Mouse (Mus musculus) small intestine, adult 2 months (tissue): Measurements from ENCODE around the gene Terb1. TPM values are rescaled to one million over a fixed set of nuclear protein-coding genes. Genes with fewer than 3 reads are reported as not detected.

Experiments used
- H3K27ac ChIP-seq: fragments of 200-500 bp; 2 replicates; pipeline ENCODE4 v1.5.1; 2012; ENCODE audit warnings: low read depth, low read length, control low read depth, inconsistent platforms; ENCODE audit not compliant: insufficient read depth
- H3K27me3 ChIP-seq: fragments of 200-500 bp; 2 replicates; pipeline ENCODE4 v1.6.1; 2012; ENCODE audit warnings: mild to moderate bottlenecking, moderate library complexity, low read length, inconsistent platforms; ENCODE audit not compliant: control insufficient read depth, insufficient read depth
- H3K36me3 ChIP-seq: fragments of 200-500 bp; 2 replicates; pipeline ENCODE4 v1.6.1; 2012; ENCODE audit warnings: mild to moderate bottlenecking, low read length, control low read depth, inconsistent platforms; ENCODE audit not compliant: control insufficient read depth, insufficient read depth
- H3K4me1 ChIP-seq: fragments of 200-500 bp; 2 replicates; pipeline ENCODE4 v1.6.1; 2012; ENCODE audit warnings: low read length, inconsistent platforms, mixed read lengths; ENCODE audit not compliant: control insufficient read depth, insufficient read depth, insufficient read length
- H3K4me3 ChIP-seq: fragments of 200-500 bp; 2 replicates; pipeline ENCODE4 v1.5.1; 2012; ENCODE audit warnings: low read depth, mild to moderate bottlenecking, control low read depth, inconsistent platforms, low read length, moderate library complexity
- CTCF ChIP-seq: fragments of 200-500 bp; IDR thresholded peaks from 2 replicates; pipeline ENCODE4 v1.5.1; 2012; ENCODE audit warnings: low read depth, mild to moderate bottlenecking, control low read depth, inconsistent platforms, low read length, moderate library complexity, mixed read lengths; ENCODE audit not compliant: insufficient replicate concordance, insufficient read length; ENCODE audit errors: extremely low read depth
- POLR2A ChIP-seq: fragments of 200-500 bp; IDR thresholded peaks from 2 replicates; pipeline ENCODE4 v1.6.1; 2012; ENCODE audit warnings: low read depth, mild to moderate bottlenecking, control low read depth, inconsistent platforms, low read length, moderate library complexity
- WGBS: fragments of 180-500 bp; shearing (Covaris S2); methylation state at CpG from one replicate; pipeline ENCODE4 v1.1.7; 2018; 5-methylcytosine and 5-hydroxymethylcytosine counted together
- polyA plus RNA-seq: library from polyadenylated mRNA; depleted of rRNA; stranded (reverse); fragments of >200 nt; gene quantifications from 2 replicates; pipeline ENCODE4 v1.2.3, GENCODE M21; 2012

Terb1 gene
- polyA plus RNA-seq, 1 experiment: not detected

DNA sequence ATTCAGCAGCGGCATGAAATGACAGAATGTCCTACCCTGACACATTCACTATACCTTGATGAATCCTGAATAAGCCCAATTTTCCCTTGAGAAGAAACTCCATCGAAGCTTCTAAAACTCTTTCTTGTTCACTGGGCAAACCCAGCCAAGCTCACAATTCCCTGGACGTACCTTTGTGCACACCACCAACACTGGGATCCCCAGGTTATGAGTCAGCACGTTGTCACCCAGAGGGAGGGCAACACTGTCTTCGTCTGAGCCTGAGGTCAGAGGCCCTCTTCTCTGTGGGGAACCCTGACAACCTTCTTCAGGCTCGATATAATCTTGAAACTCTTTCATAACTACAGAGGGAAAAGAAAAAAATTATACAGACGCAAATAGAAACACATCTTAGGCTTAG, 79.5 kb downstream of the Terb1 start:
- 90% methylated on average over 7 of the region's 7 CpGs for WGBS
- H3K36me3 ChIP-seq: peaks cover 64% of the 10 kb centered on the region
- no peaks in the 10 kb centered on the region for H3K27me3 ChIP-seq
- H3K27ac ChIP-seq: no peak overlapping the region
- H3K4me1 ChIP-seq: peaks cover 3% of the 10 kb centered on the region; the same call in 1 of the 2 replicates
- no peak overlapping the region for H3K4me3 ChIP-seq
- TF ChIP-seq POLR2A (no peak), CTCF (no peak)

DNA sequence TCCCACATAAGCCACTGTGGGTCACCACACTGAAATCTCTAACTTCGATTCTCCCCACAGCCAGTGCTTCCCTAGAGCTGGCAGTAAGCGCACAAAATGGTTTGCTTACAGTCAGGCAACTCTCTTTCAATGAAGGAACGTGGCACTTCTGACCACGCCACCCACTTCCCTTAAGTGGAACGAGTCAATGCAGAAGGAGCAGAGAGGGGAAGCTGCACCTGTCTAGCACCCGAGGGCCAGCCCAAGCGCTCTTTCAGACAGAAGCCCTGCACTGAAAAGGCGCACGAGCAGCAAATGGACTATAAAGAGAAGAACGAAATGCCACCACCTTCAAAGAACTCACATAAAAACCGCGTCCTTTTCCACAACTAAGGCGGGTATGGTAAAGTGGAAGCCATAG, 82.0 kb downstream of the Terb1 start:
- no peak for TF ChIP-seq CTCF
- TF ChIP-seq POLR2A: no peak
- no peak overlapping the region for H3K27ac ChIP-seq
- WGBS: 87% methylated on average over 13 of the region's 13 CpGs
- no peak overlapping the region for H3K4me3 ChIP-seq
- H3K4me1 ChIP-seq: no peaks in the 10 kb centered on the region
- H3K36me3 ChIP-seq: peaks cover 63% of the 10 kb centered on the region
- H3K27me3 ChIP-seq: no peaks in the 10 kb centered on the region

DNA sequence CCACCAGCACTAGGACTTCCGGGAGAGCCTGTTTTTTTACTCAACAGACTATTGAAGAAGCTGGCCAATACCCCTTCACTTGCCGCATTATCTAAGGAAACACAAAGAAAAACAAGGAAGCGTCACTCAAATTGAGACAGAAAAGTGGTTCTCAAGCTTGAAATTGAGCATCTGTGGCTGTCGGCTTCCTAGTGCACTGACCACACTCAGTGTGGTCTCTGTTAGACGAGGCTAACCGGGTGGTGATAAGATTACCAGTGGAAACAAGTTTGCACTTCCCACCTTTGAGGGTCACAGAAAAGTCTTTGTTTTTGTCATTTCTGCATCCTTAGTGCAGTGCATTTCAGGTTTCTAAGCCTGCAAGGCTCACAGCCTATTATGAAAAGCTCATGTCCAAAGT, 87.4 kb downstream of the Terb1 start:
- no peaks in the 10 kb centered on the region for H3K27me3 ChIP-seq
- no peak for TF ChIP-seq CTCF
- no peak for TF ChIP-seq POLR2A
- peaks cover 72% of the 10 kb centered on the region for H3K36me3 ChIP-seq
- H3K4me1 ChIP-seq: no peaks in the 10 kb centered on the region
- H3K4me3 ChIP-seq: no peak overlapping the region
- 88% methylated on average over 6 of the region's 6 CpGs for WGBS
- no peak overlapping the region for H3K27ac ChIP-seq

DNA sequence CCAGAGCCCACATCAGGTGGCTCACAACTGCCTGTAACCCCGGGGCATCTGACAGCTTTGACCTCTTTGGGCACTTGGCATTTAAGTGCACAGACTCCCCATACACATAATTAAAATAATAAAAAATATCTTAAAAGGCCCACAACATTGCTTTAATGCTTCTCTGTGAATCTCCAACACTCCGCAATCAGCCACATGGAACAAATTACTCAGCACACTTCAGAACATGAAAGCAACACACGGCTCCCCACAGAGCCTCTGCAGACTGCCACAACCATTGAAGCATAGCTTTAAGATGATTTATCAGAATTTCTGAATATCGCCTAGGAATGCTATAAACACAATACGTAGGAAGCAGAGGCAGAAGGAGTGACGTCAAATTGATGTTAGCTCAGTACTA, 93.7 kb downstream of the Terb1 start:
- no peaks in the 10 kb centered on the region for H3K27me3 ChIP-seq
- H3K36me3 ChIP-seq: peaks cover 28% of the 10 kb centered on the region
- H3K4me3 ChIP-seq: no peak overlapping the region
- WGBS: 93% methylated on average over 6 of the region's 6 CpGs
- TF ChIP-seq CTCF: no peak
- no peak for TF ChIP-seq POLR2A
- H3K27ac ChIP-seq: no peak overlapping the region
- H3K4me1 ChIP-seq: no peaks in the 10 kb centered on the region

DNA sequence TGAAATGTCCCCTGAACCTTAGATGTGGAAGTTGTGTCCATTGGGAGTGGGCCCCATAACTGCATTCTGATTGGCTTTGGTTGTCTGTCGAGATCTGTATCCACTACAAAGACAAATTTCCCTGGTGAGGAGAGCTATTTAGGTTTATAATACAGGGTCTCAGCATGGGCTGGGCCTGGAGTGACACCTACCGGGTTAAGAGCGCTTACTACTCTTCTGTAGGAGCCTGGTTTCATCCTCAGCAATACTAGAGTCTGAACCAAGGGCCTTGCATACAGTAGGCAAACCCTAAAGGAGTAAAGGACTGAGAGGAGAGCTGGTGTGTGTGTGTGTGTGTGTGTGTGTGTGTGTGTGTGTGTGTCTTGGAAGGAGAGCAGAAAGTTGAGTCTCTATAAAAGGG, 95.5 kb downstream of the Terb1 start:
- Histone ChIP-seq H3K27ac (no peak overlapping the region), H3K27me3 (no peaks in the 10 kb centered on the region), H3K4me3 (no peak overlapping the region), H3K4me1 (no peaks in the 10 kb centered on the region), H3K36me3 (peaks cover 16% of the 10 kb centered on the region)
- 48% methylated on average over 3 of the region's 3 CpGs for WGBS
- no peak for TF ChIP-seq POLR2A
- no peak for TF ChIP-seq CTCF

DNA sequence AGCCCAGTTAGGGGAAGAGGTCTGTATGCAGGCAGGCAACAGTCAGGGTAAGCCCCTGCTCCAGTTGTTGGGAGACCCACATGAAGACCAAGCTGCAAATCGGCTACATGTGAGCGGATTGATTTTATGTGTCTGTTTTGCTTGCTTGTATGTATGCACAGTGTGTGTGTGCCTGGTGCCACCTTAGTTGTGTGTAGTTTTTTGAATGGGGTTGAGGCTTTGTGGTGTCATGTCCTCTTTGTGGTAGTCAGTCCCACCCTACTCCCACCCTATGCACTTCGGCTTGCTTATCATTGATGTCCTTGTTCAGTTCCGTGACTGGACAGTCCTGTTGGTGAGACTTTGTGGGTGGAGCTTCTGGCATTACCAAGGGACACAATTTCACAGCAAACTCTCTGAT, 95.9 kb downstream of the Terb1 start:
- Histone ChIP-seq H3K4me1 (no peaks in the 10 kb centered on the region), H3K36me3 (peaks cover 13% of the 10 kb centered on the region), H3K27me3 (no peaks in the 10 kb centered on the region), H3K27ac (no peak overlapping the region), H3K4me3 (no peak overlapping the region)
- no peak for TF ChIP-seq CTCF
- TF ChIP-seq POLR2A: no peak
- 43% methylated on average over 4 of the region's 4 CpGs for WGBS

DNA sequence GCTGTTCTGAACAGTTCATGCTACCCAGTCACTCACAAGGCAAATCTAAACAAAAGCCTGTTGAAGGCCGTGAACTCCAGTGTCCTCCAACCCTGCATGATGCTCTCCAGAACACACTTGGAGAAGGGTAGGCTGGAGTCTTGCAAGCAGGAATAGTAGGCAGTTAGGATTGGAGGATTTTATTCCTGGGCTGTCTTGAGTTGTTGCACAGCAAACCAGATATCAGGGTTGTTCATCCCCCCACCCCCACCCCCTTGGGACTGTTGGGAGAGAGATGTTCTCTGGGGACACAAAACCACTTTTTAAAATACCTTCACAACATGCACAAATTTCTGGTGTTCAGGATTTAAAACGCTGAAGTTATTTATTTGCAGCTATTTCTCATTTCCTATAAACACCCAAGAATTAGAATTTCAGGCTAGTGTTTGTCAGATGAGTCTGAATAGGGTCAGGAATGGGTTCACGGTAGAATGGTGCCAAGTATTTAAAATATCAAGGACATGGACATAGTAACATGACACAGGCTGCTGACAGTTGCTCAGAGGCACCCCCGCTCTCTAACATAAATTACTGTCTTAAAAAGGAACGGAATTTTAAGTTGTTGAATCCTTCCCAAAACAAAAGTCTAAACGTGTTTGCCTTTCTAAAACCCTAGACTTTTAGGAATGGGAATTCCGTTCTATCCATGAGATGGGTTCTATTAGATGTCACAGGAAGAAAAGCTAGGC, 96.7 kb downstream of the Terb1 start:
- TF ChIP-seq CTCF (no peak), POLR2A (no peak)
- 64% methylated on average over 7 of the region's 7 CpGs for WGBS
- Histone ChIP-seq H3K27me3 (no peaks in the 10 kb centered on the region), H3K4me3 (no peak overlapping the region), H3K27ac (no peak overlapping the region), H3K36me3 (peaks cover 8% of the 10 kb centered on the region), H3K4me1 (no peaks in the 10 kb centered on the region)

DNA sequence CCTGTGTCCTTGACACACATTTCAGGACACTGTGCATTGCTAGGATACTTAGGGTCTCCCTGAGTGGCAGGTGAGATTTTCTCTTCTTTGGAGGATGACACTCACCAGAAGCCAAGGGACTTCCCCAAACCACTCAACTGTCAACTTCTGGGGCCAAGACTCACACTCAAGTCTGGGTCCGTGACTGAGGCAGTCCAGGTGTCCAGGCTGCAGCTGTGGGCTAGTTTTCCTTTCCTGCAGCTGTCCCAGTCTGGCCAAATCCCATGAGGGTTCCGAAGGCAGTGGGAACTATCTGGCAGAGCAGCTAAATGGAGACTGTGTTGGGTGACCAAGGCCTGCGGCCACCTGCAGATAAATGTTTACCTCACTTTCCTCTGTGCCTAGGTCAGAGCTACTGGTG, 97.7 kb downstream of the Terb1 start:
- Histone ChIP-seq H3K4me1 (no peaks in the 10 kb centered on the region), H3K36me3 (peaks cover 1% of the 10 kb centered on the region), H3K4me3 (no peak overlapping the region), H3K27ac (no peak overlapping the region), H3K27me3 (no peaks in the 10 kb centered on the region)
- TF ChIP-seq POLR2A: no peak
- no peak for TF ChIP-seq CTCF
- 73% methylated on average over 3 of the region's 3 CpGs for WGBS
